Mouse (Mus musculus): ENCODE measurements at regions not wholly inside any gene's neighbourhood (a gene's known extent, or its start where the extent isn't known, plus 50 kb on each side); places are given as distances from the start of the nearest gene placed in this dataset.

DNA sequence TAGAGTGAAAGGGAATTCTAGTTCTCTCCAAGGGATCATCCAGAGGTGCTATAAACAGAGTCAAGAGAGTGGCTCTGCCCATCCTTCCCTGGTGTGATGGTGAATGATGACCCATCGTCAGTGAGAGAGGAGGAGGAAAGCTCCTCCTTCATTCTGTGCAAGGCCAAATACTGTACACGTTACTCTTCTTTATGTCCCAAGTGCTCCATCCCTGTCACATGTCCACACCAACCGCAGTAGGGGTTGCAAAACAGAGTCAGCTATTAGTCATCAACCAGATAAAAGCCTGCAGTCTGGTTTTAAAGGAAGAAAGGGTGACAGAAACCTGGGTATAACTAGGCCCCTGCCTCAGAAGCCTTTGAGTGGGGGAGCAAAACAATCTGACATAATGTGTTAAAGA lies 512.2 kb downstream of the Ccdc171 start:
- no peak for DNase-seq

- no peak for DNase-seq
These were observed 524.9 kb downstream of the Ccdc171 start for GRCm38 (mm10) chr4:84050243-84050642.

DNA sequence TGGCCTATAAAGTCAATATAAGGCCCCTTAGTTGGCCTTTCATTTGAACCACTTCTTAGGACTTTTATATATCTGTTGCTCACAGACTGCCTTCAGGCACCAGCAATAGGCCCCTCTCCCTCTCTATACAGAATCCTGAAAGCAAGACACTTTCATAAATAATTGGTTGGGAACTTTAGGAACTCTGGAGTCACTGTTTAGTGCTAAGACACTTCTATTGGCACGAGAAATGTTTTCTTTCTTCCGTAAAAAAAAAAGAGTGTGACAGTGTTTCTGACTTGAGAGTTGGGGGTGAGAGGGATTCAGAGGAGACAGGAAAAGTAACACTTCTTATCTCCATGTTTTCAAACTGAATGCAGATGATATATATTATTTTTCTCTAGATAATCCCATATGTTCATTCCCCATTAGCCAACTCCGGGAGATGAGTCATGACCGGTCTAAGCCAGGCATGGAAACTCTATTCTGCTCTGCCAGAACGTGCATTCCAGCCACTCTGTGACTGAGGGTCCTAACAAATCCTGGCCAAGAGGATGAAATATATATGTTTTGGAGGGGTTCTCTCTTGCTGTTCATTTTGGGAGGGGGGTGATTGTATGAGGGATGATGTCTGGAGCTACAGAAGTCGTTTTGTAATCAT lies 531.6 kb downstream of the Ccdc171 start:
- no peak for DNase-seq

DNA sequence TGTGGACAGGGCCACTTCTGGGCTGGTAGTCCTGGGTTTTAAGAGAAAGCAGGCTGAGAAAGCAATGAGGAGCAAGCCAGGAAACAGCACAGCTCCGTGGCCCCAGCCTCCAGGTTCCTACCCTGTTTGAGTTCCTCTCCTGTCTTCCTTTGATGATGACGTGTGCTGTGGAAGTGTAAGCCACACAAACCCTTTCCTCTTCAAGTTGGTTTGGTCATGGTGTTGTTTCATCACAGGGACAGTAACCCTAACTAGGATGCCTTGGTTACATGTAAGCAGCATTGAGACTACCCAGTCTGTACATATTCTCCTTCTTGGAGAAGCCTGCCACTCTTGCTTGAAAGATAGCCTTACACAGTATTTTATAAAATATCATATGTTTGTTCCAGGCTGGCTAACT lies 534.8 kb downstream of the Ccdc171 start:
- no peak for DNase-seq

DNA sequence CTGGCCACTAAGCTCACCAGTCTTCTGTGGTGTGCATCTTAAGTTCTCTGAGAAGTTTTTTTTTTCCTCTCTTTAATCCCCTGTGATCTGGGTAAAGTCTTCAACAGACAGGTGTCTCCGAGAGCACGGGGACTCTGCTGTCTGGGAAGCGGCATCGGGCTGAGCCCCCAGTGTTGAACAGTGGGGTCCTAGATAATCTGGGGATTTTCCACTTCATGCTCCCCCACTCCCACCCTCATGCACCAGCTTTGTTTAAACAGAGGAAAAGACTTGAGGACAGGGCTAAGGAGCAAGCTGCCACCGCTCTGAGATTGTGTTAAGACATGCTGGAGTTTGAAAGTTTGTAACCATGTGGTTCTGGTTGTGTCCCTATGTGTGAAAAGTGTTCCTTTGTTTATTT lies 538.4 kb downstream of the Ccdc171 start:
- no peak for DNase-seq

- DNase-seq = peak; percentile 30 to 36
These were observed 539.5 kb downstream of the Ccdc171 start for GRCm38 (mm10) chr4:84064614-84065456.

DNA sequence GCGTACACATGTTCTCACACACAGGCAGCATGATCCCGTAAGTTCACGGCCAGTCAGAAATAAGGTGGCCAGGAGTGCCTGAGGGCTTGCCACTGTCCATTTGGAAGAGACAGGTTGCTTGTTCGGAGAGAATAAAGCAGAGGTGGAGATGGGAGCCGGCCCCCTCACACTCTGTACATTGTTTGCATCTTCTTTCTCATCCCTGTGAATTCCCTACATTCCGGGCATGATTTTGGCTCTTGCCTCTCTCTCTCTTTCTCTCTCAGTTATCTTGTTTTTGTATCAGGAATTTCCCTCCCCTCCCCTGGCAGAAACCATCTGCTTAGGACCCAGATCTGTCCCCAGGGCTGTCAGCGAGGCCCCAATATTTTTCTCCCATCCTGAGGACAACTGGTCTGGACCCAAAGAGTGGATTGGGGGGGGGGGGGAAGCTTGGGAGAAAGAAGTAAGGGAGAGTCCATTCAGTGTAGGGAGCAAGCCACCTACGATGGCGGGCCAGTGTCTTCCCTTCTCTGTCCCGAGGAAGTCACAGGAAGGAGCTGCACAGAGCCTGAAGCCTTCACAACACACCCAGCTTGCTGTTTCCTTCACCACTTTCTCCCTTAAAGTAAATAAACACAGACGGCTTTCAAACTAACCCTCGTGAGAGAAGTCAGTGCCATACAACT lies 540.2 kb downstream of the Ccdc171 start:
- no peak for DNase-seq

- no peak for DNase-seq
These were observed 542.7 kb downstream of the Ccdc171 start for GRCm38 (mm10) chr4:84067931-84068575.

GRCm38 (mm10) chr4:84068947-84069663 lies 543.8 kb downstream of the Ccdc171 start:
- no peak for DNase-seq

- DNase-seq = no peak
These were observed 544.3 kb downstream of the Ccdc171 start for GRCm38 (mm10) chr4:84069681-84070080.

GRCm38 (mm10) chr4:84070089-84070488 lies 544.7 kb downstream of the Ccdc171 start:
- DNase-seq = no peak

- DNase-seq = no peak
These were observed 546.8 kb downstream of the Ccdc171 start for GRCm38 (mm10) chr4:84072096-84072495.

GRCm38 (mm10) chr4:84076526-84076925 lies 551.2 kb downstream of the Ccdc171 start:
- DNase-seq = no peak

GRCm38 (mm10) chr4:84079516-84079915 lies 554.2 kb downstream of the Ccdc171 start:
- DNase-seq = no peak

DNA sequence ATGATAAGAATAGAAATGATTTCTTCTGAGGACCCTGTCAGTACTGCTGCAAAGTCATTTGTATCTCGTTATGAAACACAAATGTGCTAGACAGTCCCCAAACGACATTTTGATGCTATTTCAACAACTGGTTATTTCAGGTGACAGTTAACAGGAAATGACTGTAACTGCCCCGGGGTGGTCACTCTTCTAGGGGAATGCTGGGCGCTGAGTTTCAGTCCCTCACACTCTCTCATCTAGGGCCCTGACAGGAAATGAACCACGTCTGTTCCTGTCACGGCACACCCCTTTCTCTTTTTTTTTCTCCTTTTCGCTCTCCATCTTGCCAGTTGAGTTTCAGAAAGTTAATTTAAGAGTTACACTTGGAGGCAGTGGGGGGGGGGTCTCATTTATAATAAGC lies 556.2 kb downstream of the Ccdc171 start:
- no peak for DNase-seq

- peak; percentile 38 to 39 for DNase-seq
These were observed 562.8 kb downstream of the Ccdc171 start for GRCm38 (mm10) chr4:84088166-84088565.

DNA sequence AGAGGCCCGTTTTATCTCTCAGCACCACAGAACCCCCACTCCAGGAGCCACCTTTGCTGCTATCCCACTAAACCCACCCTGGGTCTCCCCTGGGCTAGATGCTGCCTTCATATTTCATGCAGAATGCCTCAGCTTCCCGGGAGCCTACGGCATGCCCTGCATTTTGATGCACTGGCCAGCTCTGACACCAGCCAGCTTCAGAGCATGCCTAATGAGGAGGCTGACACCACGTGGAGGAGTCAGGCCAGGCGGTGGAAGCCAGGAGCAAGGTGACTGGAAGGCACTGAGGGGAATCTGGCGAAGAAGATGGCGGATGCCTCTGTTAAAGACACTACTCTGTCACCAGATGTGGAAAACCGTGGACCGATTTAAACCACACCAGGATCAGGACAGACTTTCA lies 567.2 kb downstream of the Ccdc171 start:
- no peak for DNase-seq

DNA sequence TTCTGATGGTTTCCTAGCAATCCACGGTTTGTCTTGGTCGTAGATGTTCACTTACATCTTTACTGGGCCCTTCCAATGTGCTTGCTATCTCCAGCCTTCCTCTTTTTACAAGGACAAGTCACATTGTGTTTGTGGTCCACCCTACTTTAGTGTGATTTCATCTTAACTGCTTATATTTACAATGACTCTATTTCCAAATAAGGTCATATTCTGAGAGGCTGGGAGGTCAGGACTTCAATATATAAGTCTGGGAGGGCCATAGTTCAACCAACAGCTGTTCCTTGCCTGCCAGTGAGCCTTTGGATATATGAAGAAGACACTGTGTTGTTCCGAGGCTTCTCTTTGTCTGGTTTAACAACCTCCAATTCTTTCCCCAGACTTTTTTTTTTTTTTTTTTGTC lies 569.9 kb downstream of the Ccdc171 start:
- no peak for DNase-seq

DNA sequence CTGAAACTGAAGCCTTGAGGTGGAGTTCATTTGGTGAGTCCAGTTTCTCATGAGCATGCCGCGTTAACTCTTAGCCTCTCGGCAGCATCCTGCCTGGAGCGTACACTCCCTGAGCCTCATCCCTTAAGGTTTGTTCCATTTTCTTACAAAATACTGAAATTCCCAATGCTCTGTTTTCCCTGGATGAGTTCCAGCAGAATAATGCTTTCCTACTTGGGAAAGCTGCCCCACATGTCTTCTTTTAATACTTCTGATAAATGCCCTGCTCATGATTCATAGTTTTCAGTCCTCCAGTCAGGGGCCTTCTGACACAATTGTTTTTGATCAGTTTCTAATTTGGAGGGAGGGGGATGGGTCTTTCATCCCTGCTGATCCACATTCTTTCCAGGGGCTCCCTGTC lies 570.7 kb downstream of the Ccdc171 start:
- DNase-seq = no peak

DNA sequence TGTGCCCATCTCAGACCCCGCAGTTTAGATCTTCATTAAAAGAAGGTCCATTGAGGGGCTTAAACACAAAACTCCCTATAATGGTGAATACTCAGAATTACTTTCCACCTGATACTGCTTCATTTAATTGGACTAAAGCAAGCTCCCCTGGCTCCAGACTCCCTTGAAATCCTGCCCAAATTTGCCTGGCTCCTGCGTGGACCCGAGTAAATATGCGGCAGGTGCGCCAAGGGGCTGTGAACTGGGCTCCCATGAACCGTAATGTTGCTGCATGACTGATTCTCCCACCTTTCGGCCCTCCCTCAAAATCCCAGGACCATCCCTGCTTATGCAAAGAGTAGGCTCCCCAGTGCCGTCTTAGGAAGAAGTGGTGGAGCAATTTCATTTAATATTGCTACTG lies 573.7 kb downstream of the Ccdc171 start:
- DNase-seq = no peak

DNA sequence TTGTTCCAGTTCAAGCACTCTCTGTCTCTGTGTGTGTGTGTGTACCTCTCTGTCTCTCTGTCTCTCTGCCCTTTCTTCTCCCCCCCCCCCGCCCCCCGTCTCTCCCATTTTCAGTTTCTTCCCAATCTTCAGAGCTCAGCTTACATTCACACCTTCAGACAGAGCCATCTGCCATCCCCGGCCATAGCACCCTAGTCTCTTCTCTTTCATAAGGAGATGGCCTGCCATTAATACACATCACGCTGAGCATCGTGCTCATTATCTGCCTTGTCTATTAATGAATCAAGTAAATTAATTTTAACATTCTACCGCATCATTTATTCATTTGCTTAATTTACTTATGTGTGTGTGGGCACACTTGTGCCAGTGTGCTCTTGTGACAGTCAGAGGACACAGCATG lies 573.2 kb downstream of the Bnc2 start:
- no peak for DNase-seq

- DNase-seq = peak in 1 of 2 experiments; percentile 16
These were observed 572.3 kb downstream of the Bnc2 start for GRCm38 (mm10) chr4:84102736-84103135.

DNA sequence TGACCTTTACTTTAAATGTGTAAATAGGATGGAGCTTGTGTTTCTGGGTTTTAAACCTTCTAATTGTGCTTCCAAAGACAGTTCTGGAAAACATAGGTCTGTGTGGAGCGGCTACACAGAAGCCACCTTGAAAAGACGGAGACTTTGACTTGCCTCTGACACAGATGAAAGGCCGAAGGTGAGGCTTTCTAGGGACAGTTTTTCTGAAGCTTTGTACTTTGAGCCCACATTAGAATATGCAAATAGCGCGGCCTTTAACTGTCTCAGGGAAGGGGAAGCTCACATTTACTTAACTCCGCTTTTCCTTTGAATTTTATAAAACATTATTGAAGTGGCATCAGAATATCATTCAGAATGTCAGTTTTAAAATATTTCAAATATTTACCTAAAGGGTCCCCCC lies 566.5 kb downstream of the Bnc2 start:
- no peak for DNase-seq

All from lung, adult 18-20 months (tissue).